Mouse (Mus musculus): ENCODE results near the gene Lrfn2. TPM values are rescaled to one million over a fixed set of nuclear protein-coding genes. Genes with fewer than 3 reads are reported as not detected.

The Lrfn2 gene
- polyA plus RNA-seq, 1 experiment from 2014 or later, result not detected

DNA sequence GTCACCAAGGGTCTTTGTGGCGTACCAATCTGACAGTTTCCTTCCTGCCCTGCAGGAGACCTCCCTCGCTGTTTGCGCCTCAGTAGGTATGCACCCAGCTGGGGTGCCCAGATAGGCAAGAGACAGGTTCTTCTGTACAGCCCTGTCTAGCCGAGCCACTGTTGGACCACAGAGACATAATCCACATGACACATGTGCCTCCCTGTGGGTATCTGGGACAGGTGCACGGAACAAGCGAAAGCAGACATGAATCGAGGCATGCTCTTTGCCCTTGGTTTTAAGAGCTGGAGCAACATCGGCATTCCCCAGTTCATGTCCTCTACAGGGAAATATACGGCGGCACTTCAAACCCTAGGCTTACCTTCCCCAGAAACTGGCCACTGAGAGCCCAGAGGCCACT is 1.2 kb upstream of the Lrfn2 start:
- Histone ChIP-seq H3K4me2 (ENCODE audit: low read depth, low read length) (no peak overlapping the region), H3K9ac (ENCODE audit: low read depth, low read length) (no peak overlapping the region), H3K36me3 (ENCODE audit: control insufficient read depth, insufficient read depth) (no peaks in the 10 kb centered on the region), H3K4me3 (ENCODE audit: low read depth, low read length) (no peak overlapping the region), H3K4me1 (ENCODE audit: control insufficient read depth, low read depth, low read length) (no peaks in the 10 kb centered on the region), H3K27ac (ENCODE audit: low read length) (no peak overlapping the region), H3K27me3 (ENCODE audit: control insufficient read depth, insufficient read depth, low read depth, low read length) (peaks cover 25% of the 10 kb centered on the region), H3K9me3 (replicated peaks; ENCODE audit: control insufficient read depth, low read length) (no peaks in the 10 kb centered on the region)
- ATAC-seq (ENCODE audit: low read depth), result no peak
- 35% methylated on average over 10 of the region's 10 CpGs for WGBS (ENCODE audit: insufficient replicate concordance)

DNA sequence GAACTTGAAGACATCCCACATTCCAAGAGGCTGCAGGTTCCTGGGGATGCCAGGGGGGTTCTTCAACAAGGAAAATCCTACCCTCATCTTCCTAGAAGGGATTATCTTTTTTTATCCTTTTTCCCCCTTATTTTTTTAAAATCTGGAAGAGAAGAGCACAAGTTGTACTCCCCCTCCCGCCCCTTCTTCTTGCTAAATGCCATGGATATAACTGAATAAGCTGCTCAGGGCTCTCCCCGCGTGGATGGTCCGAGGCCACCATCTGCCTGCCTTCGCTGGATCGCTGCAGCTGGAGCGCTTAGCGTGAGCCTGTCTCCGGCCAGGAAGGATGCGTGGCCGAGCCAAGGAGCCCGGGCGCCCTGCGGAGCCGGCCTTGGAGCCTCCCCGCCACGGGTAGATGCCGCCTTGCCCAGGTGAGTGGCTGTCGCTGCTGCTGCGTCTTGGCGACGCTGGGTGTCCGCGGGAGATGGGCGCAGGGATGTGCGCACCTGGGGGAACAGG is 277 bp downstream of the Lrfn2 start:
- H3K9ac ChIP-seq (ENCODE audit: low read depth, low read length), result no peak overlapping the region
- no peak overlapping the region for H3K4me2 ChIP-seq (ENCODE audit: low read depth, low read length)

GRCm38 (mm10) chr17:48932916-48933315 is 737 bp downstream of the Lrfn2 start:
- no peak overlapping the region for H3K27ac ChIP-seq (ENCODE audit: low read length)
- H3K36me3 ChIP-seq (ENCODE audit: control insufficient read depth, insufficient read depth), result no peaks in the 10 kb centered on the region
- no peak overlapping the region for H3K9ac ChIP-seq (ENCODE audit: low read depth, low read length)
- WGBS (ENCODE audit: insufficient replicate concordance), result 7% methylated on average over 9 of the region's 9 CpGs
- H3K4me2 ChIP-seq (ENCODE audit: low read depth, low read length), result no peak overlapping the region
- no peak for ATAC-seq (ENCODE audit: low read depth)
- no peaks in the 10 kb centered on the region for H3K4me1 ChIP-seq (ENCODE audit: control insufficient read depth, low read depth, low read length)
- H3K4me3 ChIP-seq (ENCODE audit: low read depth, low read length), result no peak overlapping the region
- no peaks in the 10 kb centered on the region for H3K9me3 ChIP-seq (replicated peaks; ENCODE audit: control insufficient read depth, low read length)
- H3K27me3 ChIP-seq (ENCODE audit: control insufficient read depth, insufficient read depth, low read depth, low read length), result peaks cover 25% of the 10 kb centered on the region

More for the DNA sequence above, 277 bp downstream of the Lrfn2 start:
- 2% methylated on average over 26 of the region's 26 CpGs for WGBS (ENCODE audit: insufficient replicate concordance)
- H3K36me3 ChIP-seq (ENCODE audit: control insufficient read depth, insufficient read depth), result no peaks in the 10 kb centered on the region
- no peak overlapping the region for H3K27ac ChIP-seq (ENCODE audit: low read length)
- H3K4me1 ChIP-seq (ENCODE audit: control insufficient read depth, low read depth, low read length), result no peaks in the 10 kb centered on the region
- ATAC-seq (ENCODE audit: low read depth), result no peak
- peaks cover 25% of the 10 kb centered on the region for H3K27me3 ChIP-seq (ENCODE audit: control insufficient read depth, insufficient read depth, low read depth, low read length)
- H3K9me3 ChIP-seq (replicated peaks; ENCODE audit: control insufficient read depth, low read length), result no peaks in the 10 kb centered on the region
- H3K4me3 ChIP-seq (ENCODE audit: low read depth, low read length), result no peak overlapping the region

- Histone ChIP-seq H3K27me3 (ENCODE audit: control insufficient read depth, insufficient read depth, low read depth, low read length) (peaks cover 25% of the 10 kb centered on the region), H3K9ac (ENCODE audit: low read depth, low read length) (no peak overlapping the region), H3K4me1 (ENCODE audit: control insufficient read depth, low read depth, low read length) (no peaks in the 10 kb centered on the region), H3K27ac (ENCODE audit: low read length) (no peak overlapping the region), H3K9me3 (replicated peaks; ENCODE audit: control insufficient read depth, low read length) (no peaks in the 10 kb centered on the region), H3K4me3 (ENCODE audit: low read depth, low read length) (no peak overlapping the region), H3K36me3 (ENCODE audit: control insufficient read depth, insufficient read depth) (no peaks in the 10 kb centered on the region), H3K4me2 (ENCODE audit: low read depth, low read length) (no peak overlapping the region)
- ATAC-seq (ENCODE audit: low read depth), result no peak
- WGBS (ENCODE audit: insufficient replicate concordance), result 61% methylated on average over 8 of the region's 8 CpGs
Measured at GRCm38 (mm10) chr17:48935201-48935600, 3.0 kb downstream of the Lrfn2 start.

- Histone ChIP-seq H3K4me1 (ENCODE audit: control insufficient read depth, low read depth, low read length) (no peaks in the 10 kb centered on the region), H3K27me3 (ENCODE audit: control insufficient read depth, insufficient read depth, low read depth, low read length) (peaks cover 18% of the 10 kb centered on the region), H3K4me3 (ENCODE audit: low read depth, low read length) (no peak overlapping the region), H3K27ac (ENCODE audit: low read length) (no peak overlapping the region), H3K4me2 (ENCODE audit: low read depth, low read length) (no peak overlapping the region), H3K9me3 (replicated peaks; ENCODE audit: control insufficient read depth, low read length) (no peaks in the 10 kb centered on the region), H3K36me3 (ENCODE audit: control insufficient read depth, insufficient read depth) (no peaks in the 10 kb centered on the region), H3K9ac (ENCODE audit: low read depth, low read length) (no peak overlapping the region)
- WGBS (ENCODE audit: insufficient replicate concordance), result 35% methylated on average over 5 of the region's 5 CpGs
- no peak for ATAC-seq (ENCODE audit: low read depth)
Measured at GRCm38 (mm10) chr17:48936445-48937141, 4.4 kb downstream of the Lrfn2 start.

DNA sequence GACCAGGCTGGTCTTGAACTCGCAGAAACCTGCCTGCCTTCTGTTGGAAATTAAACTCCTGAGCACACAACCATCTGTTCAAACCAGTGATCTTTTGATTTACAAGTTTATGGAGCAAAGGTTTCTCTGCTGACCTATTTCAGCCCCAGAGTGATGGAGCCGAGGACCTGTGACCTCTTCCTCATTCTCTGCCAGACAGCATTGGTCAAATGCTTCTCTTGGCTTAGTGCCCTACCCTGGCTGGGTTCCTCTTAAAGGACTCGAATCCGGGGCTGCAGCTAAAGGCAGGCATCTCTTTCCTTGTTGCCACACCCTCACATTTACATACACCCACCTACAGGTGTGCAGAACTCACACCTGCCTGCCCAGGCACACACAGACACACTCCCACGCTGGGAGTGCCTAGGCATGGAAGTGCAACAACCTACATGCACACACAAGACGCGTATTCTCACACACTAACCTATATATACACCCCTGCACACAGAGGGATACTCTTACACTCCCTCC is 6.6 kb downstream of the Lrfn2 start:
- no peaks in the 10 kb centered on the region for H3K4me1 ChIP-seq (ENCODE audit: control insufficient read depth, low read depth, low read length)
- no peak for ATAC-seq (ENCODE audit: low read depth)
- H3K27me3 ChIP-seq (ENCODE audit: control insufficient read depth, insufficient read depth, low read depth, low read length), result no peaks in the 10 kb centered on the region; the same call in 1 of the 2 replicates
- no peak overlapping the region for H3K4me2 ChIP-seq (ENCODE audit: low read depth, low read length)
- H3K4me3 ChIP-seq (ENCODE audit: low read depth, low read length), result no peak overlapping the region
- H3K36me3 ChIP-seq (ENCODE audit: control insufficient read depth, insufficient read depth), result no peaks in the 10 kb centered on the region
- H3K9ac ChIP-seq (ENCODE audit: low read depth, low read length), result no peak overlapping the region
- 44% methylated on average over 7 of the region's 7 CpGs for WGBS (ENCODE audit: insufficient replicate concordance)
- no peak overlapping the region for H3K27ac ChIP-seq (ENCODE audit: low read length)
- no peaks in the 10 kb centered on the region for H3K9me3 ChIP-seq (replicated peaks; ENCODE audit: control insufficient read depth, low read length)

- Histone ChIP-seq H3K9me3 (replicated peaks; ENCODE audit: control insufficient read depth, low read length) (no peaks in the 10 kb centered on the region), H3K27ac (ENCODE audit: low read length) (no peak overlapping the region), H3K36me3 (ENCODE audit: control insufficient read depth, insufficient read depth) (no peaks in the 10 kb centered on the region), H3K4me1 (ENCODE audit: control insufficient read depth, low read depth, low read length) (no peaks in the 10 kb centered on the region), H3K27me3 (ENCODE audit: control insufficient read depth, insufficient read depth, low read depth, low read length) (no peaks in the 10 kb centered on the region), H3K4me3 (ENCODE audit: low read depth, low read length) (no peak overlapping the region), H3K9ac (ENCODE audit: low read depth, low read length) (no peak overlapping the region), H3K4me2 (ENCODE audit: low read depth, low read length) (no peak overlapping the region)
- ATAC-seq (ENCODE audit: low read depth), result no peak
- 65% methylated on average over 9 of the region's 9 CpGs for WGBS (ENCODE audit: insufficient replicate concordance)
Measured at GRCm38 (mm10) chr17:48946315-48946714, 14.1 kb downstream of the Lrfn2 start.

GRCm38 (mm10) chr17:48946765-48947164 is 14.6 kb downstream of the Lrfn2 start:
- Histone ChIP-seq H3K27me3 (ENCODE audit: control insufficient read depth, insufficient read depth, low read depth, low read length) (no peaks in the 10 kb centered on the region), H3K27ac (ENCODE audit: low read length) (no peak overlapping the region), H3K4me2 (ENCODE audit: low read depth, low read length) (no peak overlapping the region), H3K4me3 (ENCODE audit: low read depth, low read length) (no peak overlapping the region), H3K9me3 (replicated peaks; ENCODE audit: control insufficient read depth, low read length) (no peaks in the 10 kb centered on the region), H3K4me1 (ENCODE audit: control insufficient read depth, low read depth, low read length) (no peaks in the 10 kb centered on the region), H3K36me3 (ENCODE audit: control insufficient read depth, insufficient read depth) (no peaks in the 10 kb centered on the region), H3K9ac (ENCODE audit: low read depth, low read length) (no peak overlapping the region)
- 36% methylated on average over 3 of the region's 3 CpGs for WGBS (ENCODE audit: insufficient replicate concordance)
- ATAC-seq (ENCODE audit: low read depth), result no peak

DNA sequence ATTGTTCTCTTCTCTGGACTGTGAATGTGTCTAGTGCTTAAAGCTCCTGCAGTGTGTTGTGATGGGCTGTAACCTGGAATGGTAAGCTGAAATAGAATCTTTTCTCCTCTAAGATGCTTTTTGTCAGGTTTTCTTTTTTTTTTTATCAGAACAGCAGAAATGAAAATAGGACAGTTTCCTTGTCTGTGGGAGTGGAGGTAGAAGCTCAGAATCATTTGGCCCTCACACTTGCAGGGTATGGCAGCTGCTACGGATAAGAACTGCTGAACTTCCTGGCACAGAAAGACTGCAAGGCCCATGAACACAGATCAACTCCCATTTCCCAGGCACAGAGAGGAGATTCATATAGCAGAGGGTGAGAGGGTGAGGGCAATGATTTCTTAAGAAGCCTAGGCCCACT is 19.1 kb downstream of the Lrfn2 start:
- H3K27ac ChIP-seq (ENCODE audit: low read length), result no peak overlapping the region
- H3K36me3 ChIP-seq (ENCODE audit: control insufficient read depth, insufficient read depth), result no peaks in the 10 kb centered on the region
- H3K4me2 ChIP-seq (ENCODE audit: low read depth, low read length), result no peak overlapping the region
- WGBS (ENCODE audit: insufficient replicate concordance), result 53% methylated on average over 1 of the region's 1 CpGs
- H3K9ac ChIP-seq (ENCODE audit: low read depth, low read length), result no peak overlapping the region
- H3K4me3 ChIP-seq (ENCODE audit: low read depth, low read length), result no peak overlapping the region
- no peaks in the 10 kb centered on the region for H3K27me3 ChIP-seq (ENCODE audit: control insufficient read depth, insufficient read depth, low read depth, low read length)
- no peak for ATAC-seq (ENCODE audit: low read depth)
- H3K4me1 ChIP-seq (ENCODE audit: control insufficient read depth, low read depth, low read length), result no peaks in the 10 kb centered on the region
- no peaks in the 10 kb centered on the region for H3K9me3 ChIP-seq (replicated peaks; ENCODE audit: control insufficient read depth, low read length)
